Mouse (Mus musculus) cortical plate, adult 2 months (tissue): ENCODE data around the gene Fhit. TPM values are rescaled to one million over a fixed set of nuclear protein-coding genes. Genes with fewer than 3 reads are reported as not detected.

Experiments
- H3K27ac ChIP-seq: fragments of 200-500 bp; 2 replicates; pipeline ENCODE4 v1.5.1; 2012; ENCODE audit warnings: low read length, control low read depth, inconsistent platforms; ENCODE audit not compliant: insufficient read depth
- H3K4me1 ChIP-seq: fragments of 200-500 bp; 2 replicates; pipeline ENCODE4 v1.6.1; 2011; ENCODE audit warnings: low read length; ENCODE audit not compliant: control insufficient read depth, insufficient read depth
- H3K4me3 ChIP-seq: fragments of 200-500 bp; 2 replicates; pipeline ENCODE4 v1.5.1; 2011; ENCODE audit warnings: mild to moderate bottlenecking, low read length, control low read depth; ENCODE audit not compliant: insufficient read depth
- CTCF ChIP-seq: fragments of 200-500 bp; IDR thresholded peaks from 2 replicates; pipeline ENCODE4 v1.5.1; 2011; ENCODE audit warnings: mild to moderate bottlenecking, control low read depth, low read length; ENCODE audit not compliant: insufficient read depth; ENCODE audit errors: extremely low read depth
- POLR2A ChIP-seq: fragments of 200-500 bp; IDR thresholded peaks from 2 replicates; pipeline ENCODE4 v1.6.1; 2011; ENCODE audit warnings: mild to moderate bottlenecking, low read length, control low read depth; ENCODE audit not compliant: insufficient read depth; ENCODE audit errors: extremely low read depth
- polyA plus RNA-seq: library from polyadenylated mRNA; depleted of rRNA; stranded (reverse); fragments of >200 nt; gene quantifications from 2 replicates; pipeline ENCODE4 v1.2.3, GENCODE M21; 2012

Fhit gene
- polyA plus RNA-seq, 1 experiment, result 7.7 TPM

DNA sequence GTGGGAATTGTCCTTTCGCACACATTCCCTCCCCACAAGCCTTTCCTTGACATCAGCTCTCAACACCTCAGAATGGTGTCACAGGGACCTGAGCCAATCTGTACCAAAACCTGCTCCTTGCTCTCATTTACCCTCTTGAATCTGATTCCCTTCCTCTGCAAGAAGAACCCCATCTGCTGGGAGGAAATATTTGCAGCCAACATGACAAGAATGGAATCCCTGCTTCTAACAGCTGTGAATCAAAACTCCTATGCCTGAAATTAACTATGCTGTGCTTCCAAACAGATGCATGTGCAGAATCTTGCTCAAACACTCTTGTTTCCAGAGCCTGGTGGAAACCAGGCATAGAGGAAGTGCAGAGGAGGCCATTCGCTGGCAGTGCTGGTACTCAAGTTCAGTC, 940.0 kb downstream of the Fhit start:
- Histone ChIP-seq H3K4me3 (no peak overlapping the region), H3K4me1 (no peaks in the 10 kb centered on the region), H3K27ac (no peak overlapping the region)
- TF ChIP-seq CTCF, result no peak
- TF ChIP-seq POLR2A, result no peak

- H3K4me1 ChIP-seq, result no peaks in the 10 kb centered on the region
- H3K27ac ChIP-seq, result no peak overlapping the region
- TF ChIP-seq CTCF, result no peak
- no peak overlapping the region for H3K4me3 ChIP-seq
These were observed 948.6 kb downstream of the Fhit start for GRCm38 (mm10) chr14:10213216-10213615.

- H3K27ac ChIP-seq, result no peak overlapping the region
- TF ChIP-seq CTCF (no peak), POLR2A (no peak)
- no peak overlapping the region for H3K4me3 ChIP-seq
- no peaks in the 10 kb centered on the region for H3K4me1 ChIP-seq
These were observed 950.7 kb downstream of the Fhit start for GRCm38 (mm10) chr14:10211184-10211583.

DNA sequence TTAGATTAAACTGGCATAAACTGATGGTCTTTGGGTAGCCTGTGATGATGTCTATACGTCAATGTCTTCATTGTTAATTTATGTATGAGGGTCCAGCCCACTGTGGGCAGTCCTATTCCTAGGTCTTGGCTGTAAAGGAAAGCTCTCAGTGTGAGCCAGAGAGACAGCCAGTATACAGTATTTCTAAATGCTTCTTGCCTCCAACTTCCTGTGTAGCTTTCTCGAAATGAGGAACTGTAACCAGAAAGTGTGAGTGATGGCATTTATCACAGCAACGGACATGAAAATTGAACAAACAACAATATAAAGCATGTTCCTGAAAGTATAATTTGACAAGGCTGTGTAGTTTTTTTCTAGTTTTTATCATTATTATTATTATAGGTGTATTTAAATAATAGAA, 952.8 kb downstream of the Fhit start:
- no peak for TF ChIP-seq POLR2A
- TF ChIP-seq CTCF, result no peak
- Histone ChIP-seq H3K4me1 (no peaks in the 10 kb centered on the region), H3K27ac (no peak overlapping the region), H3K4me3 (no peak overlapping the region)

GRCm38 (mm10) chr14:10205699-10206098, 956.1 kb downstream of the Fhit start:
- Histone ChIP-seq H3K27ac (no peak overlapping the region), H3K4me1 (no peaks in the 10 kb centered on the region), H3K4me3 (no peak overlapping the region)
- TF ChIP-seq POLR2A (no peak), CTCF (no peak)

- Histone ChIP-seq H3K4me3 (no peak overlapping the region), H3K4me1 (no peaks in the 10 kb centered on the region), H3K27ac (no peak overlapping the region)
- TF ChIP-seq CTCF (no peak), POLR2A (no peak)
These were observed 956.5 kb downstream of the Fhit start for GRCm38 (mm10) chr14:10205290-10205689.

DNA sequence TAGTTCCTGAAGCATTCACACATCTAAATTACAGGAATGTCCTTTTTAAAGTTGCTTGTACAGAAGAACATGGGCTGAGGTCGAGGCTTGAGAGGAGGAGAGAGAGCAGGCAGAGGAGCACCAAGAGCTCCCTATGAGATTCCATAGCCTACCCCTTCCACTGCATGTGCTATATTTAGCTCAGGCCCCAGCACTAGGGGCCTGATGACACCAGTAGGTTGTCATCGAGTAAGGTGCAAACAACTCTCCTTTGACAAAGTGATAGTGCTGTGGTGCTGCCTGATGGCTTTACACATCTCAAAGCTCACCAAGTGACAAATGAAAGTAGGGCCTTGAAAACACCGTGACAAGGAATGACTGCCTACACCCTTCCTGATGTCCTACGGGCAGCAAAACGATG, 967.7 kb downstream of the Fhit start:
- no peak overlapping the region for H3K4me3 ChIP-seq
- no peaks in the 10 kb centered on the region for H3K4me1 ChIP-seq
- no peak for TF ChIP-seq CTCF
- no peak for TF ChIP-seq POLR2A
- no peak overlapping the region for H3K27ac ChIP-seq

DNA sequence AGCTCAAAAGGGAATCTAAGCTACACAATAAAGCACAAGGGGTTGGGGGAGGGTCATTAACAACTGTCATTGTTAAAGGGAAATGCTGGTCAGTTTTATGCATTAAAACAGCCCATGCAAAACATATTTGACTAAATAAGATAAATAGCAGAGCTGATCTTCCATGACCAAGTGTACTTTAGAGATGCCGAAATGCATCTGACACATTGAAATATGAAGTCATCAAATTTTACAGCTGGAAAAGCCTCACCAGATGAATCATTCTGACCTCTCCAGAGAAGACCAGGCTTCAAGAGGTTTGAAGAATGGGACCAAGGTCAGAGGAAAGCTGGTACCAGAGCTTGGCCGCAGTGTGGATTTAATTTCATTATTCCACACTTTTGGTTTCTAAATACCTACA, 990.1 kb downstream of the Fhit start:
- Histone ChIP-seq H3K4me1 (no peaks in the 10 kb centered on the region; the same call in 1 of the 2 replicates), H3K4me3 (no peak overlapping the region), H3K27ac (no peak overlapping the region)
- no peak for TF ChIP-seq CTCF
- TF ChIP-seq POLR2A, result no peak

GRCm38 (mm10) chr14:10166641-10167429, 995.0 kb downstream of the Fhit start:
- no peaks in the 10 kb centered on the region; the same call in 1 of the 2 replicates for H3K4me1 ChIP-seq
- H3K4me3 ChIP-seq, result no peak overlapping the region
- 0 out of 2 replicates have a peak overlapping the region, but pooled peaks have one; percentile 56 for H3K27ac ChIP-seq
- no peak for TF ChIP-seq POLR2A
- TF ChIP-seq CTCF, result no peak

DNA sequence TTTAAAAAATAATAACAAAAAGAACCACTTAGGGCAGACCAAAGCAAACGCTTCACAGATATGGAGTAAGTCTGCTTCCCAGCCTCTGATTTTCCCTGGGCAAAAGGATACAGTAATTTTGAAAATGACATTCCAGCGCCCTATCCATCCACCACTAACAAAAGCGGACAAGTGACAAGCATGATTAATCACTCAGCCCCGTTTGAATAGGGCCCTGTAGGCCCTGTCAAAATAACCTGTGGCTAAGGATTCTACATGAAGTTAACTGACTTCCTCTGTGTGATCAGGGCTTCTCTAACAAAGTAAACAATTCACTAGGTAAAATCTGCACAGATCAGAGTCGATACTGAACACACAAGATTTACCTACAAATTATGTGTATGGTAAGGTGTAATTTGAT, 1012.0 kb downstream of the Fhit start:
- no peak overlapping the region for H3K27ac ChIP-seq
- no peak overlapping the region for H3K4me3 ChIP-seq
- TF ChIP-seq CTCF, result no peak
- no peak for TF ChIP-seq POLR2A
- H3K4me1 ChIP-seq, result no peaks in the 10 kb centered on the region

- H3K27ac ChIP-seq, result no peak overlapping the region
- TF ChIP-seq CTCF (no peak), POLR2A (no peak)
- no peaks in the 10 kb centered on the region for H3K4me1 ChIP-seq
- no peak overlapping the region for H3K4me3 ChIP-seq
These were observed 1022.5 kb downstream of the Fhit start for GRCm38 (mm10) chr14:10139311-10139710.
